Mouse (Mus musculus) CD8-positive naive resting alpha-beta T cell, adult 57 days (primary cell): ENCODE measurements around the gene Ppp1r36. TPM values are rescaled to one million over a fixed set of nuclear protein-coding genes. Genes with fewer than 3 reads are reported as not detected.

Source experiments
- total RNA-seq: library from RNA; stranded (reverse); gene quantifications from one replicate; pipeline ENCODE4 v1.2.4, GENCODE M21; 2023

Ppp1r36 gene
- total RNA-seq: not detected

GRCm38 (mm10) chr12:76417433-76417854 is at the start of gene Ppp1r36:
Gene Ppp1r36 (plus strand): TSS chr12:76417538.

GRCm38 (mm10) chr12:76369206-76369977 is 47.9 kb upstream of the Ppp1r36 start, which contains the start of gene Zbtb25:
Gene Zbtb25 (minus strand): TSS chr12:76369602.

GRCm38 (mm10) chr12:76369978-76370830 is 47.1 kb upstream of the Ppp1r36 start, which contains the start of gene Zbtb1:
Gene Zbtb1 (plus strand): TSS chr12:76370266.

GRCm38 (mm10) chr12:76403886-76404537 is 13.3 kb upstream of the Ppp1r36 start, which contains the start of gene Hspa2:
Gene Hspa2 (plus strand): TSS chr12:76404176.

Other genes with a start within 250 kb of the Ppp1r36 start
- not detected for gene Esr2, start 240.3 kb upstream of the Ppp1r36 start, total RNA-seq
- gene Tex21, start 170.8 kb upstream of the Ppp1r36 start, total RNA-seq: 0.24 TPM
- gene Mthfd1, start 162.2 kb upstream of the Ppp1r36 start, total RNA-seq: 59.9 TPM
- 0.64 TPM for gene Akap5, start 92.6 kb upstream of the Ppp1r36 start, total RNA-seq
- gene Zbtb25, start 47.9 kb upstream of the Ppp1r36 start, total RNA-seq: 62.9 TPM
- 14.8 TPM for gene Zbtb1, start 47.3 kb upstream of the Ppp1r36 start, total RNA-seq
- 2.7 TPM for gene Hspa2, start 13.4 kb upstream of the Ppp1r36 start, total RNA-seq
- gene Plekhg3, start 113.4 kb downstream of the Ppp1r36 start, total RNA-seq: 34.1 TPM